Mouse (Mus musculus) forebrain, embryonic 14.5 days (tissue): ENCODE measurements around the gene Macc1. TPM values are rescaled to one million over a fixed set of nuclear protein-coding genes. Genes with fewer than 3 reads are reported as not detected.

Experiments
- ATAC-seq: fragments of 200-750 bp; cut with Nextera tagmentation; 2 replicates; pipeline ENCODE4 v1.8.0; 2017; ENCODE audit warnings: mild to moderate bottlenecking, moderate library complexity
- DNase-seq: peaks from one replicate; pipeline ENCODE4 v3.0.0-alpha.2; 2015; ENCODE audit warnings: low spot score
- H3K27ac ChIP-seq: fragments of 300-500 bp; sonication (generic); 2 replicates; pipeline ENCODE4 v1.5.1; 2014; ENCODE audit warnings: low read depth, mild to moderate bottlenecking, control low read depth, low read length, moderate library complexity
- H3K27me3 ChIP-seq: fragments of 300-500 bp; sonication (generic); replicated peaks from 2 replicates; pipeline ENCODE4 v1.6.1; 2014; ENCODE audit warnings: low read length, control low read depth, mixed read lengths; ENCODE audit not compliant: control insufficient read depth, insufficient read depth
- H3K36me3 ChIP-seq: fragments of 300-500 bp; sonication (generic); 2 replicates; pipeline ENCODE4 v1.6.1; 2014; ENCODE audit warnings: low read length, control low read depth; ENCODE audit not compliant: control insufficient read depth, insufficient read depth
- H3K4me1 ChIP-seq: fragments of 300-500 bp; sonication (generic); 2 replicates; pipeline ENCODE4 v1.6.1; 2014; ENCODE audit warnings: antibody characterized with exemption, low read length, control low read depth; ENCODE audit not compliant: control insufficient read depth, insufficient read depth
- H3K4me2 ChIP-seq: fragments of 300-500 bp; sonication (generic); 2 replicates; pipeline ENCODE4 v1.6.1; 2014; ENCODE audit warnings: mild to moderate bottlenecking, control low read depth, low read length
- H3K4me3 ChIP-seq: fragments of 300-500 bp; sonication (generic); 2 replicates; pipeline ENCODE4 v1.5.1; 2014; ENCODE audit warnings: low read depth, low read length, control low read depth
- H3K9ac ChIP-seq: fragments of 300-500 bp; sonication (generic); 2 replicates; pipeline ENCODE4 v1.6.1; 2014; ENCODE audit warnings: mild to moderate bottlenecking, low read length, control low read depth, moderate library complexity
- H3K9me3 ChIP-seq: fragments of 300-500 bp; sonication (generic); replicated peaks from 2 replicates; pipeline ENCODE4 v1.6.1; 2016; ENCODE audit warnings: low read length, control low read depth, mixed read lengths; ENCODE audit not compliant: control insufficient read depth
- WGBS: fragments of 180-500 bp; shearing (Covaris S2); extraction: QIAGEN DNeasy Blood & Tissue Kit; methylation state at CpG from one replicate; pipeline ENCODE4 v1.1.7; 2014; 5-methylcytosine and 5-hydroxymethylcytosine counted together
- polyA plus RNA-seq: library from polyadenylated mRNA; unstranded; fragments of >200 nt; fragmentation: Nextera tagmentation; extraction: Ambion mirVana; gene quantifications from 2 replicates; pipeline ENCODE4 v1.2.1, GENCODE M21; 2014

The Macc1 gene
- polyA plus RNA-seq, 1 experiment from 2014 or later: not detected

GRCm38 (mm10) chr12:119426887-119427204 is 112.8 kb downstream of the Macc1 start:
- no peaks in the 10 kb centered on the region for H3K4me1 ChIP-seq
- H3K9ac ChIP-seq: no peak overlapping the region
- H3K9me3 ChIP-seq: no peaks in the 10 kb centered on the region
- WGBS: 61% methylated on average over 1 of the region's 1 CpGs
- H3K27me3 ChIP-seq: no peaks in the 10 kb centered on the region
- peak; percentile 81 for DNase-seq
- H3K27ac ChIP-seq: no peak overlapping the region
- H3K4me3 ChIP-seq: no peak overlapping the region
- ATAC-seq: peak; percentile 88
- no peak overlapping the region for H3K4me2 ChIP-seq
- H3K36me3 ChIP-seq: no peaks in the 10 kb centered on the region

- DNase-seq (no peak), ATAC-seq (no peak)
- H3K27me3 ChIP-seq: no peaks in the 10 kb centered on the region
- no peak overlapping the region for H3K9ac ChIP-seq
- no peaks in the 10 kb centered on the region for H3K4me1 ChIP-seq
- H3K4me2 ChIP-seq: no peak overlapping the region
- 69% methylated on average over 2 of the region's 2 CpGs for WGBS
- no peak overlapping the region for H3K27ac ChIP-seq
- no peaks in the 10 kb centered on the region for H3K9me3 ChIP-seq
- no peaks in the 10 kb centered on the region for H3K36me3 ChIP-seq
- no peak overlapping the region for H3K4me3 ChIP-seq
Observed at GRCm38 (mm10) chr12:119440720-119441119, 126.7 kb downstream of the Macc1 start.

- WGBS: 90% methylated on average over 2 of the region's 2 CpGs
- DNase-seq: no peak
Observed at GRCm38 (mm10) chr12:119450116-119450515, 136.0 kb downstream of the Macc1 start.

GRCm38 (mm10) chr12:119451232-119451631 is 137.2 kb downstream of the Macc1 start:
- Histone ChIP-seq H3K9ac (no peak overlapping the region), H3K4me2 (no peak overlapping the region), H3K27ac (no peak overlapping the region), H3K27me3 (no peaks in the 10 kb centered on the region), H3K36me3 (no peaks in the 10 kb centered on the region), H3K9me3 (no peaks in the 10 kb centered on the region), H3K4me1 (no peaks in the 10 kb centered on the region), H3K4me3 (no peak overlapping the region)
- ATAC-seq (no peak), DNase-seq (no peak)
- 63% methylated on average over 3 of the region's 3 CpGs for WGBS

More at GRCm38 (mm10) chr12:119450116-119450515, 136.0 kb downstream of the Macc1 start:
- ATAC-seq: no peak
- H3K4me3 ChIP-seq: no peak overlapping the region
- no peak overlapping the region for H3K4me2 ChIP-seq
- H3K9me3 ChIP-seq: no peaks in the 10 kb centered on the region
- H3K36me3 ChIP-seq: no peaks in the 10 kb centered on the region
- H3K27ac ChIP-seq: no peak overlapping the region
- no peaks in the 10 kb centered on the region for H3K4me1 ChIP-seq
- no peaks in the 10 kb centered on the region for H3K27me3 ChIP-seq
- no peak overlapping the region for H3K9ac ChIP-seq

GRCm38 (mm10) chr12:119454076-119454475 is 140.0 kb downstream of the Macc1 start:
- Histone ChIP-seq H3K4me3 (no peak overlapping the region), H3K9ac (no peak overlapping the region), H3K4me2 (no peak overlapping the region), H3K27me3 (no peaks in the 10 kb centered on the region), H3K36me3 (no peaks in the 10 kb centered on the region), H3K4me1 (no peaks in the 10 kb centered on the region), H3K9me3 (no peaks in the 10 kb centered on the region), H3K27ac (no peak overlapping the region)
- no peak for DNase-seq
- 4% methylated on average over 1 of the region's 1 CpGs for WGBS
- ATAC-seq: no peak

- DNase-seq: peak; percentile 91
Observed at GRCm38 (mm10) chr12:119464040-119464939, 150.2 kb downstream of the Macc1 start.

GRCm38 (mm10) chr12:119464940-119465245 is 150.8 kb downstream of the Macc1 start:
- Histone ChIP-seq H3K4me1 (no peaks in the 10 kb centered on the region), H3K27ac (no peak overlapping the region), H3K4me3 (no peak overlapping the region), H3K9me3 (no peaks in the 10 kb centered on the region), H3K36me3 (no peaks in the 10 kb centered on the region), H3K9ac (no peak overlapping the region), H3K27me3 (no peaks in the 10 kb centered on the region), H3K4me2 (no peak overlapping the region)
- peak; percentile 25; the same call in 1 of the 2 replicates for ATAC-seq
- DNase-seq: no peak
- WGBS: 70% methylated on average over 1 of the region's 1 CpGs

More at GRCm38 (mm10) chr12:119464040-119464939, 150.2 kb downstream of the Macc1 start:
- WGBS: 39% methylated on average over 2 of the region's 2 CpGs
- no peak overlapping the region for H3K4me3 ChIP-seq
- H3K27ac ChIP-seq: no peak overlapping the region
- peak; percentile 94 for ATAC-seq
- no peaks in the 10 kb centered on the region for H3K36me3 ChIP-seq
- H3K4me2 ChIP-seq: no peak overlapping the region
- H3K9ac ChIP-seq: no peak overlapping the region
- no peaks in the 10 kb centered on the region for H3K9me3 ChIP-seq
- no peaks in the 10 kb centered on the region for H3K27me3 ChIP-seq
- no peaks in the 10 kb centered on the region for H3K4me1 ChIP-seq

GRCm38 (mm10) chr12:119467656-119468055 is 153.6 kb downstream of the Macc1 start:
- H3K4me3 ChIP-seq: no peak overlapping the region
- DNase-seq: peak; percentile 52
- WGBS: 5% methylated on average over 1 of the region's 1 CpGs

GRCm38 (mm10) chr12:119470260-119470659 is 156.2 kb downstream of the Macc1 start:
- no peaks in the 10 kb centered on the region for H3K27me3 ChIP-seq
- no peaks in the 10 kb centered on the region for H3K4me1 ChIP-seq
- H3K4me3 ChIP-seq: no peak overlapping the region
- H3K36me3 ChIP-seq: no peaks in the 10 kb centered on the region
- no peak overlapping the region for H3K9ac ChIP-seq
- H3K4me2 ChIP-seq: no peak overlapping the region
- no peaks in the 10 kb centered on the region for H3K9me3 ChIP-seq
- DNase-seq (peak; percentile 30), ATAC-seq (peak; percentile 59; the same call in 1 of the 2 replicates)
- no peak overlapping the region for H3K27ac ChIP-seq

More at GRCm38 (mm10) chr12:119467656-119468055, 153.6 kb downstream of the Macc1 start:
- peak; percentile 16; the same call in 1 of the 2 replicates for ATAC-seq
- Histone ChIP-seq H3K9ac (no peak overlapping the region), H3K36me3 (no peaks in the 10 kb centered on the region), H3K9me3 (no peaks in the 10 kb centered on the region), H3K4me2 (no peak overlapping the region), H3K27ac (no peak overlapping the region), H3K27me3 (no peaks in the 10 kb centered on the region), H3K4me1 (no peaks in the 10 kb centered on the region)
